Mouse (Mus musculus) gonadal fat pad, adult 2 months (tissue): ENCODE measurements around the gene Myzap. TPM values are rescaled to one million over a fixed set of nuclear protein-coding genes. Genes with fewer than 3 reads are reported as not detected.

Experiments used
- DNase-seq: peaks from one replicate; pipeline ENCODE4 v3.0.0-alpha.2; 2012; ENCODE audit warnings: low read depth
- polyA plus RNA-seq: library from polyadenylated mRNA; depleted of rRNA; stranded (reverse); fragments of >200 nt; gene quantifications from 2 replicates; pipeline ENCODE4 v1.2.3, GENCODE M21; 2012

Myzap gene
- polyA plus RNA-seq, 1 experiment = 18.2 TPM

- DNase-seq = no peak
These were observed 48.5 kb downstream of the Myzap start for GRCm38 (mm10) chr9:71543443-71544222.

GRCm38 (mm10) chr9:71542292-71542691 lies 49.9 kb downstream of the Myzap start:
- DNase-seq = no peak

GRCm38 (mm10) chr9:71540739-71541138 lies 51.4 kb downstream of the Myzap start:
- DNase-seq = no peak

GRCm38 (mm10) chr9:71535730-71536129 lies 56.4 kb downstream of the Myzap start:
- DNase-seq = no peak

GRCm38 (mm10) chr9:71535036-71535435 lies 57.1 kb downstream of the Myzap start:
- no peak for DNase-seq

- no peak for DNase-seq
These were observed 62.2 kb downstream of the Myzap start for GRCm38 (mm10) chr9:71529960-71530359.

GRCm38 (mm10) chr9:71527438-71527837 lies 64.7 kb downstream of the Myzap start:
- no peak for DNase-seq

- DNase-seq = no peak
These were observed 68.3 kb downstream of the Myzap start for GRCm38 (mm10) chr9:71523901-71524300.

GRCm38 (mm10) chr9:71519836-71520235 lies 72.3 kb downstream of the Myzap start:
- no peak for DNase-seq

- no peak for DNase-seq
These were observed 74.7 kb downstream of the Myzap start for GRCm38 (mm10) chr9:71517487-71517886.

GRCm38 (mm10) chr9:71515862-71516261 lies 76.3 kb downstream of the Myzap start:
- no peak for DNase-seq

GRCm38 (mm10) chr9:71513566-71513965 lies 78.6 kb downstream of the Myzap start:
- no peak for DNase-seq

GRCm38 (mm10) chr9:71512899-71513298 lies 79.3 kb downstream of the Myzap start:
- DNase-seq = no peak

- no peak for DNase-seq
These were observed 93.6 kb downstream of the Myzap start for GRCm38 (mm10) chr9:71498391-71499182.

GRCm38 (mm10) chr9:71496637-71497036 lies 95.5 kb downstream of the Myzap start:
- DNase-seq = no peak

GRCm38 (mm10) chr9:71493771-71494170 lies 98.4 kb downstream of the Myzap start:
- no peak for DNase-seq

GRCm38 (mm10) chr9:71492296-71493025 lies 99.7 kb downstream of the Myzap start:
- DNase-seq = no peak

GRCm38 (mm10) chr9:71490076-71490475 lies 102.1 kb downstream of the Myzap start:
- no peak for DNase-seq

- no peak for DNase-seq
These were observed 106.0 kb downstream of the Myzap start for GRCm38 (mm10) chr9:71486127-71486526.

- peak; percentile 36 for DNase-seq
These were observed 106.6 kb downstream of the Myzap start, which contains the start of gene Polr2m for GRCm38 (mm10) chr9:71485475-71486094. Polr2m (minus strand) TSS chr9:71485935.

GRCm38 (mm10) chr9:71484871-71485474 lies 107.2 kb downstream of the Myzap start:
- DNase-seq = peak; percentile 20
